Mouse (Mus musculus): ENCODE results near the gene Msi2. TPM values are rescaled to one million over a fixed set of nuclear protein-coding genes. Genes with fewer than 3 reads are reported as not detected.
A peak's percentile ranks its signal among the peaks of the same experiment; 100 is the strongest.

Gene Msi2
- polyA plus RNA-seq, 1 experiment from 2014 or later = 15.9 TPM

DNA sequence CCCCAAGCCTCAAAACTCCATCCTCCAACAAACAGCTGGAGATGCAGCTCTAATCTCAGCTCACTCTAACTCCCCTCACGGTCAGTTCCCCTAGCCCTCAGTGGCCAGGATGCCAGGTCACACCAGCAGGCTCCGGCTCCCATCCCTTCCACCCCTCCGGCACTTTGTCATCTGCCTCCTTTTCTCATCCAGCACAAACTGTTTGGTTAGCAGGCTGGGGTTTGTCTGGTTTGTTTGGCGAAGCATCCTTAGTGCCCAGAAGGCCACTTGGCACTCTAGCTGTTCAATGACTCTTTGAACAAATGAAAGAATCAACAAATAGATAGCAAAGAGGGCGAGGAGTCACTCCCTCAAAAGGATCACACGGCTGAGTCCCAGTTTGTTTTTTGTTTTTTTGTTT is 194.8 kb downstream of the Msi2 start:
- Histone ChIP-seq H3K27ac (peak overlapping the region; percentile 78; the same call in 1 of the 2 replicates), H3K27me3 (ENCODE audit: insufficient read depth, poor library complexity, severe bottlenecking) (no peaks in the 10 kb centered on the region), H3K36me3 (0 out of 2 replicates have a peak, but pooled peaks cover 5% of the 10 kb centered on the region), H3K9me3 (no peaks in the 10 kb centered on the region), H3K4me3 (no peak overlapping the region), H3K4me1 (peaks cover 91% of the 10 kb centered on the region)
- no peak for DNase-seq (ENCODE audit: low spot score)
- 46% methylated on average over 6 of the region's 6 CpGs for WGBS

DNA sequence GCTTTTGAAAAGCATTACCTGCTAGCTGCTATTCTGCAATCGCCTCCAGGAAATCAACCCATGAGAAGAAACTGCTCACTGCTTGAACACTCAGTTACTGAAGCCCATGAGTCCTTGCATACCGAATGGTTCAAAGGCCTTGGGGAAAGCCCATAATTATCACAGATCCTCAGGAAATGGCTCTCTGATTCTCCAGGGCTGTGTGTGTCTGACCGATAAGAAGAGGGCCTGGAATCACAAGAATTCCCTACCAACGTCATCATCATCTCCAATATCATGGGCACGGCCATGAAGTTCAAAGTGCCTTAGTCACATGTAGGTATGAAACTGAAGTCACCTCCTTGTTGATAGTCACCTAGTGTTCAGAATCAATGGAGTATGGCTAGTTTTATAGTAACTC is 196.2 kb downstream of the Msi2 start:
- Histone ChIP-seq H3K27ac (peak overlapping the region; percentile 31; the same call in 1 of the 2 replicates), H3K4me3 (no peak overlapping the region), H3K36me3 (0 out of 2 replicates have a peak, but pooled peaks cover 8% of the 10 kb centered on the region), H3K9me3 (no peaks in the 10 kb centered on the region), H3K4me1 (peaks cover 84% of the 10 kb centered on the region), H3K27me3 (ENCODE audit: insufficient read depth, poor library complexity, severe bottlenecking) (no peaks in the 10 kb centered on the region)
- DNase-seq (ENCODE audit: low spot score) = no peak
- WGBS = 33% methylated on average over 5 of the region's 5 CpGs

DNA sequence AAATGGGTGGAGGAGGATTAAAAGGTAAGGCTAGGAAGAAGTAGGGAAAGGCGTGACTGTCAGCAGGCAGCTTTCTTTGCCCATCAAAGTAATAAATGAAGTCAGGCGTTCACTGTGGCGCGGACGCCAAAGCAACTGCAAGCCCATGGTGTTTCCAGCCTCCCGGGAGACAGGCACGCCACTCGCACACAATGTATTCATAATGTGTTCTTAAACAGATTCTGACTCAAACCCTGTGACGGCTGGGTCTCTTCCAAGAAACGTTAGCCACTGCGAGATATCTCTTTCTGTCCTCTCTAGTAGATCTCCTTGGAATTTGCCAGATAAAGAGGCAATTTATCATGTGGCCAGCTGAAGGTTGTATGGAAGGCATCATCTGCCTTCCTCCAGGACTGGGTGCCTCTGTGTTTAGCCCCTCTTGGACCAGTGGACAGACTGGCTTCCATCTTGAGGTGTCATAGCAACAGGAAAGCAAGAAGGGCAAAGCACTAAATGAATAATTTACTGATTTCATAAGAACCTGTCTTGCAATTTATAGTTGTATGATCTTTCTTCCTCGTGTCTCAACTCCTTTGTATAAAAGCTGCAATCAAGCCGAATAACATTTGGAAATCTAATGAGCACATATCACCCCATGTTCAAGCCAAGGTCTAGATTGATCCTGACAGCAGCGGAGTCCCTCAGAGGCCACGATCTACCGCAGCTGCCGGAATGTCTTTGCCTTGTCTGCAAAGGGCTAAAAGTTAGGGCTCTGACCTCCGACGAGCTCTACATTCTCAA is 197.2 kb downstream of the Msi2 start:
- H3K27me3 ChIP-seq (ENCODE audit: insufficient read depth, poor library complexity, severe bottlenecking) = no peaks in the 10 kb centered on the region
- no peaks in the 10 kb centered on the region for H3K9me3 ChIP-seq
- 0 out of 2 replicates have a peak, but pooled peaks cover 8% of the 10 kb centered on the region for H3K36me3 ChIP-seq
- H3K4me3 ChIP-seq = no peak overlapping the region
- 75% methylated on average over 19 of the region's 19 CpGs for WGBS
- DNase-seq (ENCODE audit: low spot score) = no peak
- peak overlapping the region; percentile 36; the same call in 1 of the 2 replicates for H3K27ac ChIP-seq
- H3K4me1 ChIP-seq = peaks cover 84% of the 10 kb centered on the region

DNA sequence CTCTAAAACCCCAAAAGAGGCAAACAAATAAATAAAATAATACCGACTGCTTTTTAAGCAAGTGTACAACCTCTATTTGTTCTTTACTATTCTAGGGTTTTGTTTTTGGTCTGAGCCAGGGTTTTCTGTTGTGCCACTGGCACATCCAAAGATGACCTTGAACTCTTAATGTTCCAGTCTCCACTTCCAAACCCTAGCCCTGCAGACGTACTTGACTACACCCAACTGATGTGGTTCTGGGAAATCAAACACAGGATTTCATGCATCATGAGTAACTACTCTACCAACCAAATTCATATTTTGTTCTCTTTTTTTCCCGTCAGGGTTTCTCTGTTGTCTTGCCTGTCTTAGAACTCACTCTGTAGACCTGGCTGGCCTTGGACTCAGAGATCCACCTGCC is 200.0 kb downstream of the Msi2 start:
- 87% methylated on average over 3 of the region's 3 CpGs for WGBS

GRCm38 (mm10) chr11:88516596-88517485 is 201.5 kb downstream of the Msi2 start:
- 0 out of 2 replicates have a peak, but pooled peaks cover 11% of the 10 kb centered on the region for H3K36me3 ChIP-seq
- no peaks in the 10 kb centered on the region for H3K27me3 ChIP-seq (ENCODE audit: insufficient read depth, poor library complexity, severe bottlenecking)
- peak overlapping the region; percentile 65; the same call in 1 of the 2 replicates for H3K27ac ChIP-seq
- H3K4me1 ChIP-seq = peaks cover 82% of the 10 kb centered on the region
- no peaks in the 10 kb centered on the region for H3K9me3 ChIP-seq
- H3K4me3 ChIP-seq = no peak overlapping the region
- DNase-seq (ENCODE audit: low spot score) = no peak
- 72% methylated on average over 12 of the region's 12 CpGs for WGBS

More for the DNA sequence above, 200.0 kb downstream of the Msi2 start:
- no peak overlapping the region for H3K4me3 ChIP-seq
- no peak overlapping the region for H3K27ac ChIP-seq
- no peaks in the 10 kb centered on the region for H3K9me3 ChIP-seq
- no peak for DNase-seq (ENCODE audit: low spot score)
- H3K4me1 ChIP-seq = peaks cover 82% of the 10 kb centered on the region
- H3K27me3 ChIP-seq (ENCODE audit: insufficient read depth, poor library complexity, severe bottlenecking) = no peaks in the 10 kb centered on the region
- H3K36me3 ChIP-seq = 0 out of 2 replicates have a peak, but pooled peaks cover 11% of the 10 kb centered on the region

DNA sequence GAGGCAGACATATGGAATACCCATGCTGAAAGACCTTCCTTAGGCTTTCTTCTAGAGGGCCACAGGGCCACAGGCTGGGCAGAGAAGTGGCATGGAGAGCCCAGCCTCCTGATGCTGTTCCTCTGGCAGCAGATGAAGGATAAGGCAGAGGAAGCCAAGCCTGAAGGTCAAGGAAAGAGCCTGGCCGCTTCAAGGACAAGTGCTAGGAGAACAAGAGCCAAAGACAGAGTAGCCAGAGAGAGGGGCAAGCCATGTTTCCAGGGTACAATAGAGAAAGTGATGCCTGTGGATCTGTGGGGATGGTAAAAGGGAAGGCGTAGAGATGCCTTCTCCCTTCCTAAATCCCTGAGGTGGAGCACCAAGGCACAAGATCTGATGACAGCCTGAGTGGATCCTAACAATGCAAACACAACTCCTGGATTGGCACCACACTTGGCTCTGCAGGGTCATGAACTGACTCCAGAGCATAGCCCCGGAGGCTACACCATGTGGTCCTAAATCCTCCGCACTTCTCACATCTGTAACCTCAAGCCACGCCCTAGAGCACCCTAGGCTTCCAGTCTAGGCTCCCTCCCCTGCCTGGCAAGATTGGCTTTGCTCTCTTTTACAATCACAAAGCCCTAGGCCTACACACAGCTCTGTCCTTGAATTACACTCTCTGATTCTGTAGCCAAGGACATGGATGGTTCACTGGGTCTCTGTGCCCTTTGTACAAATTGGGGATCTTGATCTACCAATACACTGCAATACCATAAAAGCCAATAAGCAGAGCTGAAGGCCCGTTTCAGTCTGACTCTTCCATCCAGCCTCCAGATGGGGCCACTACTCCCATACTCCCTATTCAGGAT is 202.4 kb downstream of the Msi2 start:
- H3K4me3 ChIP-seq = no peak overlapping the region
- peaks cover 75% of the 10 kb centered on the region for H3K4me1 ChIP-seq
- H3K9me3 ChIP-seq = no peaks in the 10 kb centered on the region
- H3K36me3 ChIP-seq = 0 out of 2 replicates have a peak, but pooled peaks cover 11% of the 10 kb centered on the region
- no peaks in the 10 kb centered on the region for H3K27me3 ChIP-seq (ENCODE audit: insufficient read depth, poor library complexity, severe bottlenecking)
- WGBS = 63% methylated on average over 6 of the region's 6 CpGs
- H3K27ac ChIP-seq = peak overlapping the region; percentile 6; the same call in 1 of the 2 replicates
- DNase-seq (ENCODE audit: low spot score) = no peak

DNA sequence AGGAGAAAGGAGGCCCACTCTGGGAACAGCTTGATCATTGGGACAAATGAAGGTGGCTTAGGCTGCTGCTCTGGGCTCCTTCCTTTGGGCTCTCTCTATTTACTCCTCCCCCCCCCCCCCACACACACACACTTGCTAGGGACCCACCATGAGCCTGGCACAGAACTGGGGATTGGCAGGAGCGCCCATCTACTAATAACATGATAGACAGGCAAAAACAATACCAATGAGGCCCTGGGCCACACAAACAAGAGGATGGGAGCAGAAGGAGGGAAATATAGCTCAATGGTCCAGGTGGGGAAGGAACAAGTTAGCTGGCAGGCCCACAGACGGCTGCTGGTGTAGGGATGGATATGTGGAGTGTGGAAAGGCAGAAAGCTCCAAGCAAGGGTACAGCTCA is 203.0 kb downstream of the Msi2 start:
- Histone ChIP-seq H3K4me1 (peaks cover 68% of the 10 kb centered on the region), H3K36me3 (0 out of 2 replicates have a peak, but pooled peaks cover 11% of the 10 kb centered on the region), H3K4me3 (no peak overlapping the region), H3K27me3 (ENCODE audit: insufficient read depth, poor library complexity, severe bottlenecking) (no peaks in the 10 kb centered on the region), H3K9me3 (no peaks in the 10 kb centered on the region), H3K27ac (peak overlapping the region; percentile 6; the same call in 1 of the 2 replicates)
- WGBS = 84% methylated on average over 2 of the region's 2 CpGs
- no peak for DNase-seq (ENCODE audit: low spot score)

DNA sequence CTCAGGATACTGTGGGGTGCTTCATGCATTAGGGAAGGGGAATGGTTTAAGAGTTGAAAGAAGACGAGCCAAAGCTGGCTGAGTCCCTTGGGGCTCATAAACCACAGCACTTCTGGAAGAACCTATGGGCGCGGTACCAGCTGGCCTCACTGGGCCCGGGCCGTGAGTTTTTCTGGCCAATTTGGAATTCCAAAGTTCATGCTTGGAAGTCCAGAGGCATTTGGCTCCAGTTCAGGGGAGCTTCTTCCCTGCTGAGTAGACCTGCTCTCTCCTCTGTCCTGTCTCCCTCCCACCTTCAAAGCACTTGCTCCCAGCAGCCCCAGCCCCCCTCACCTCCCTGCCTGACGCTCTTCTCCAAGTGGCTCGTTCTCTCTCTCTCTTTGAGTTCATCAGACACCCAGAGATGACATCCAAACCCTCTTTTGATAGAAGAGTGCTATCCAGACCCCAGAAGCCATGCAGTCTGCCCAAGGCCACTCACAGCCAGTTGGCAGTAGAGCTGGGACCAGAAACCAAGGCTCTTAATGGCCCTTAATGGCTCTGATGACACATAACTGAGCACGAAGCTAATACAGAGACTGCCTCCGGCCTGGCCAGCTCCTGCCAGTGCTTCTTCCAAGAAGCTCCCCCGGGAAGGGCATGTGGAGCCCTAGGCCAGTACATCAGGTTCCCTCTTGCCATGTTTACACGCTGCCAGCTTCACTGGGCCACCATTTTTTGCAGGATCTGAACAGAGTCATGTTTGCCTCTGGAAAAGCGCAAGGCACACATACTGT is 204.0 kb downstream of the Msi2 start:
- H3K4me1 ChIP-seq = peaks cover 70% of the 10 kb centered on the region
- H3K27ac ChIP-seq = 0 out of 2 replicates have a peak overlapping the region, but pooled peaks have one; percentile 39

DNA sequence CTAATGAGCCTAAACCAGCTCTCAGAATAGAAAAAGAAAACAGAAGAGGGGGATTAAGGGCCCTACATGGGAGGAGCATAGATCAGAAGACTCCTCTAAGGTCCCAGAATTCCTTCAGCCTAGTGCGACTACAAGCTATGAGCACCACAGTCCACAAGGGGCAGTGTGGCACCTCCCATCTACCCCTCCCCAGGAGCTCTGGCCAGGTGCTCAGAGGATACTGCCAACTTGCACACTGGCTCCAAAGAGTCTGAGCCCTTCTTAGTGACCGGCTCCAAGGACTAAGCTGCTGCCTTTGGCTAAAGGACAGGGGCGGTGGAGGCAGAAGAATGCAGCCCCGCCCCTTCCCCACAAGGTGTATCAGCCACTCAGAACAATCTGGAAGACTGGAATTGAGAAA is 205.7 kb downstream of the Msi2 start:
- no peaks in the 10 kb centered on the region for H3K27me3 ChIP-seq (ENCODE audit: insufficient read depth, poor library complexity, severe bottlenecking)
- H3K4me3 ChIP-seq = no peak overlapping the region
- no peak for DNase-seq (ENCODE audit: low spot score)
- H3K27ac ChIP-seq = no peak overlapping the region
- H3K4me1 ChIP-seq = peaks cover 77% of the 10 kb centered on the region
- 30% methylated on average over 4 of the region's 4 CpGs for WGBS
- no peaks in the 10 kb centered on the region for H3K9me3 ChIP-seq
- 0 out of 2 replicates have a peak, but pooled peaks cover 3% of the 10 kb centered on the region for H3K36me3 ChIP-seq

More for the DNA sequence above, 204.0 kb downstream of the Msi2 start:
- Histone ChIP-seq H3K36me3 (0 out of 2 replicates have a peak, but pooled peaks cover 11% of the 10 kb centered on the region), H3K4me3 (no peak overlapping the region), H3K27me3 (ENCODE audit: insufficient read depth, poor library complexity, severe bottlenecking) (no peaks in the 10 kb centered on the region), H3K9me3 (no peaks in the 10 kb centered on the region)
- WGBS = 79% methylated on average over 12 of the region's 12 CpGs
- no peak for DNase-seq (ENCODE audit: low spot score)

DNA sequence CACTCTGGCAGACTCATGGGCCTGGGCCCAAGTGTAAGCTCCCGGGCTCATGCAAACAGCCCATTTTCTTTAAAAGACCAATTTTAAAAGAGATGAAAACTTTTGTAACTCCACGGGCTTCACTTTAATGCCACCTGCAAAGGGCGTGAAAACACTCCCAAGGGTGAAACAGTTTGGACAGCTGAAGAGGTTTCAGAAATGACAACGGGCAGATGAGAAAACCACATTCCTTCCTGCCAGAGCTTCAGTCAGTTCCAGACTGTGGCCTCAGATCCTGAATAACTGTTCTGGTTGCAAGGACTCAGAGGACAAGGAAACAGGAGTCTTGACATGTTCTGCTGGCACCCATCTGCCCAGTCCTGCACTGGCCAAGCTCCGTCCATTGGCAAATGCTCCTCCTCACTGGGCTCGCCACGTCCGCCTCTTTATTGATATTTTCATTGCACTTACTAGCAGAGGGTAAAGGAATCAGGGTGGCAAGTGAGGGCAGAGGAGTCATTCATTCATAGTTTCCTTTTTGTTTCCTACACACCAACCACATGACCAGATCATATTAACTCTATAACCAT is 207.9 kb downstream of the Msi2 start:
- DNase-seq (ENCODE audit: low spot score) = no peak
- 0 out of 2 replicates have a peak, but pooled peaks cover 3% of the 10 kb centered on the region for H3K36me3 ChIP-seq
- H3K27ac ChIP-seq = no peak overlapping the region
- H3K27me3 ChIP-seq (ENCODE audit: insufficient read depth, poor library complexity, severe bottlenecking) = no peaks in the 10 kb centered on the region
- peaks cover 76% of the 10 kb centered on the region for H3K4me1 ChIP-seq
- H3K4me3 ChIP-seq = no peak overlapping the region
- WGBS = 89% methylated on average over 8 of the region's 8 CpGs
- H3K9me3 ChIP-seq = no peaks in the 10 kb centered on the region

- H3K27me3 ChIP-seq (ENCODE audit: insufficient read depth, poor library complexity, severe bottlenecking) = no peaks in the 10 kb centered on the region
- no peak overlapping the region for H3K27ac ChIP-seq
- no peak for DNase-seq (ENCODE audit: low spot score)
- no peak overlapping the region for H3K4me3 ChIP-seq
- H3K36me3 ChIP-seq = 0 out of 2 replicates have a peak, but pooled peaks cover 3% of the 10 kb centered on the region
- 83% methylated on average over 4 of the region's 4 CpGs for WGBS
- peaks cover 68% of the 10 kb centered on the region for H3K4me1 ChIP-seq
- H3K9me3 ChIP-seq = no peaks in the 10 kb centered on the region
Observed at GRCm38 (mm10) chr11:88509464-88509863, 208.8 kb downstream of the Msi2 start.
